Mouse (Mus musculus) forebrain, embryonic 13.5 days (tissue): ENCODE data around the gene Etfa. TPM values are rescaled to one million over a fixed set of nuclear protein-coding genes. Genes with fewer than 3 reads are reported as not detected.

ENCODE experiments used
- ATAC-seq: fragments of 200-750 bp; cut with Nextera tagmentation; 2 replicates; pipeline ENCODE4 v1.8.0; 2017
- H3K27ac ChIP-seq: fragments of 300-500 bp; sonication (generic); 2 replicates; pipeline ENCODE4 v1.5.1; 2015; ENCODE audit warnings: inconsistent platforms, mild to moderate bottlenecking, moderate library complexity
- H3K27me3 ChIP-seq: fragments of 300-500 bp; sonication (generic); 2 replicates; pipeline ENCODE4 v1.6.1; 2015; ENCODE audit warnings: mild to moderate bottlenecking, inconsistent platforms
- H3K36me3 ChIP-seq: fragments of 300-500 bp; sonication (generic); 2 replicates; pipeline ENCODE4 v1.6.1; 2015; ENCODE audit warnings: mild to moderate bottlenecking, inconsistent platforms; ENCODE audit not compliant: poor library complexity, severe bottlenecking
- H3K4me1 ChIP-seq: fragments of 300-500 bp; sonication (generic); 2 replicates; pipeline ENCODE4 v1.6.1; 2015; ENCODE audit warnings: inconsistent platforms
- H3K4me2 ChIP-seq: fragments of 300-500 bp; sonication (generic); 2 replicates; pipeline ENCODE4 v1.6.1; 2015; ENCODE audit warnings: inconsistent platforms, mild to moderate bottlenecking, moderate library complexity
- H3K4me3 ChIP-seq: fragments of 300-500 bp; sonication (generic); 2 replicates; pipeline ENCODE4 v1.5.1; 2015; ENCODE audit warnings: mild to moderate bottlenecking, inconsistent platforms
- H3K9ac ChIP-seq: fragments of 300-500 bp; sonication (generic); 2 replicates; pipeline ENCODE4 v1.6.1; 2015; ENCODE audit warnings: mild to moderate bottlenecking, inconsistent platforms
- H3K9me3 ChIP-seq: fragments of 300-500 bp; sonication (generic); replicated peaks from 2 replicates; pipeline ENCODE4 v1.6.1; 2016; ENCODE audit warnings: inconsistent platforms
- WGBS: fragments of 180-500 bp; shearing (Covaris S2); methylation state at CpG from one replicate; pipeline ENCODE4 v1.1.7; 2015; 5-methylcytosine and 5-hydroxymethylcytosine counted together
- polyA plus RNA-seq: library from polyadenylated mRNA; unstranded; fragments of >200 nt; fragmentation: Nextera tagmentation; extraction: Ambion mirVana; gene quantifications from 2 replicates; pipeline ENCODE4 v1.2.1, GENCODE M21; 2015

Etfa gene
- polyA plus RNA-seq, 1 experiment from 2014 or later: 129 TPM

- 45% methylated on average over 3 of the region's 3 CpGs for WGBS
- H3K9me3 ChIP-seq: no peaks in the 10 kb centered on the region
- no peak for ATAC-seq
Observed at GRCm38 (mm10) chr9:55409833-55410232, 102.2 kb downstream of the Etfa start.

GRCm38 (mm10) chr9:55408851-55409250, 103.2 kb downstream of the Etfa start:
- H3K36me3 ChIP-seq: no peaks in the 10 kb centered on the region
- no peak overlapping the region for H3K9ac ChIP-seq
- H3K27me3 ChIP-seq: no peaks in the 10 kb centered on the region
- H3K4me3 ChIP-seq: no peak overlapping the region
- 33% methylated on average over 4 of the region's 4 CpGs for WGBS
- H3K4me1 ChIP-seq: peaks cover 6% of the 10 kb centered on the region; the same call in 1 of the 2 replicates
- H3K27ac ChIP-seq: no peak overlapping the region
- no peaks in the 10 kb centered on the region for H3K9me3 ChIP-seq
- ATAC-seq: no peak; the same call in 1 of the 2 replicates
- H3K4me2 ChIP-seq: no peak overlapping the region

More at GRCm38 (mm10) chr9:55409833-55410232, 102.2 kb downstream of the Etfa start:
- Histone ChIP-seq H3K9ac (no peak overlapping the region), H3K4me3 (no peak overlapping the region), H3K27ac (no peak overlapping the region), H3K4me1 (peaks cover 6% of the 10 kb centered on the region; the same call in 1 of the 2 replicates), H3K36me3 (no peaks in the 10 kb centered on the region), H3K27me3 (no peaks in the 10 kb centered on the region), H3K4me2 (no peak overlapping the region)

DNA sequence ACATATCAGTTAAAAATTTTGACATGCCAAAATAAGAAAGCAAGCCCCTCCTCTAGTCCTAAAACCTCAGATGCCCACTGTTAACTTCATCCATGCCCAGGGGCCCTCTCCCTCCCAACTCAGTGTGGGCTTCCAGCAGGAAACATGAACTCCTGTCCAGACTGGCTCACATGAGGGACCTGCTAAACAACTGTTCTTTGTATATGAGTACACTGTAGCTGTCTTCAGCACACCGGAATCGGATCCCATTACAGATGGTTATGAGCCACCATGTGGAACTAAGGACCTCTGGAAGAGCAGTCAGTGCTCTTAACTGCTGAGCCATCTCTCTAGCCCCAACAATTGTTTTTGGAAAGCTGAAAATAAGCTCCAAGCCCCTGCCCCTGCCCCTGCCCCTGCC, 105.3 kb downstream of the Etfa start:
- no peak for ATAC-seq
- Histone ChIP-seq H3K4me1 (peaks cover 6% of the 10 kb centered on the region; the same call in 1 of the 2 replicates), H3K9ac (no peak overlapping the region), H3K36me3 (no peaks in the 10 kb centered on the region), H3K4me2 (no peak overlapping the region), H3K27ac (no peak overlapping the region), H3K4me3 (no peak overlapping the region), H3K9me3 (no peaks in the 10 kb centered on the region), H3K27me3 (no peaks in the 10 kb centered on the region)
- WGBS: 84% methylated on average over 2 of the region's 2 CpGs

DNA sequence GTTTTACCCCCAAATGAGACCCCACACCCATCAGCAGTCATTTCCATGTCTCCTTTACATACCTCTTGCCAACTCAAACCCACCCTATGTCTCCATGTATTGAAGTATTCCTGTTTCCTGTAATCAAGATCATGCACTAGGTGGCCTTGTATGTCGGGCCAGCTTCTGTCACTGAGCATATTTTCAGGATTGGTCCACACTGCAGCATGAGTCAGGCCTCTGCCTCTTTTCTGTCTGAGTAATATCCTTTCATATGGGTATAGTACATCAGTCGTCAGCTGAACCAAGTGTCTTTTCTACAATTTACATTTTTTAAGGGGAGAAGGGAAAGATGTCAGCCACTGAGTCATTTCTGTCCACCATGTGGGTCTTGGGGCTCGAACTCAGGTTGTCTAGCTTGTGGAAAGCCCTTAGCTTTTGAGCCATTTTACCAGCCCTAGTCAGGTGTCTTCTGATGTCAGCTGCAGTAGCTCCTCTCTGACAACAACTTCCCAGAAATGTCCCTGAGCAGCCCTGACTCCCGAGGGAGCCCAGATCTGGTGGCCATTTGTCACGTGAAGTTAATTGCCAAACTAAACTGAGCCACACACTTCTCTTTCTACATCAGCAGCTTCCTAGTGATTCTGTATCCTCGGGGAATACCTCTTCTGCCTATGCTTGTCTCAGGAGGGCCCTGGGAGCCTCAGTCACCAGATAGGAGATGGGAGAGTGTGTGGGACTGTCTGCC, 106.9 kb downstream of the Etfa start:
- 81% methylated on average over 6 of the region's 6 CpGs for WGBS
- Histone ChIP-seq H3K27ac (no peak overlapping the region), H3K27me3 (no peaks in the 10 kb centered on the region), H3K9me3 (no peaks in the 10 kb centered on the region), H3K9ac (no peak overlapping the region), H3K4me3 (no peak overlapping the region), H3K4me2 (no peak overlapping the region), H3K36me3 (no peaks in the 10 kb centered on the region), H3K4me1 (peaks cover 6% of the 10 kb centered on the region; the same call in 1 of the 2 replicates)
- ATAC-seq: no peak

Other genes starting within 250 kb of the Etfa start
- gene Nrg4, start 185.4 kb downstream of the Etfa start, polyA plus RNA-seq: 0.93 and 1.1 TPM in 2 replicates
- 1.0 TPM in 2 replicates for gene Tmem266, start 185.3 kb downstream of the Etfa start, polyA plus RNA-seq
- gene Isl2, start 26.4 kb upstream of the Etfa start, polyA plus RNA-seq: 0.19 TPM in 1 of 2 replicates, not detected in the other